Mouse (Mus musculus) C2C12 (cell line): ENCODE measurements around the gene Rpsa.

ENCODE experiments used
- CTCF ChIP-seq: IDR thresholded peaks from one replicate; pipeline ENCODE4 v1.5.1; 2011; ENCODE audit not compliant: control insufficient read depth, insufficient read depth, insufficient read length
- USF1 ChIP-seq: IDR thresholded peaks from one replicate; pipeline ENCODE4 v1.6.1; 2011; ENCODE audit warnings: low read depth, mild to moderate bottlenecking, control low read depth, moderate library complexity

GRCm38 (mm10) chr9:120149222-120149828 lies 21.8 kb downstream of the Rpsa start, which contains the start of gene Mobp:
- TF ChIP-seq USF1, result no peak
- no peak for TF ChIP-seq CTCF
